Mouse (Mus musculus) heart, postnatal 0 days (tissue): Measurements from ENCODE around the gene Saysd1.

Source experiments
- CTCF ChIP-seq: IDR thresholded peaks from 2 replicates; pipeline ENCODE4 v1.5.1; 2016; ENCODE audit warnings: antibody characterized with exemption, control low read depth, low read depth
- EP300 ChIP-seq: IDR thresholded peaks from 2 replicates; pipeline ENCODE4 v1.6.1; 2016; ENCODE audit warnings: antibody characterized with exemption, low read depth

DNA sequence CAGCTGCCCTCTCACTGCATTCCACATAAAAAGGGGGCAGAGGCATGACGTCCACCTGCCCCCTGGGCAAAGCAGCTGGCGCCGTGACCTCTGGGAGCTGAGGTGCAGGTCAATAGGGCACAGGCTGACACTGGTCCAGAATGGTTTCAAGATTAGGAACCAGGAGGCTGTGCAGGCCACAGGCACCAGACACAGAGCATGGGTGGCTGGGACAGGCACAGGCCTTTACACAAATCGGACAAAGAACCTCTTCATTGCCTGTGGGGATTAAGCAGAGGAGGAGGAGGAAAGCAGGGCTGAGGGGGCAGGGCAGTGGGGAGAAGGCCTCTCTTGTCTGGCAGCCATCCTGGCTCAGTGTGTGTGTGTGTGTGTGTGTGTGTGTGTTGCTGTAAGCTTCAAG is 5.8 kb upstream of the Saysd1 start:
- TF ChIP-seq CTCF (no peak), EP300 (no peak)
